ENCODE assay signal across 19 mouse cellular contexts in the genomic region with DNA sequence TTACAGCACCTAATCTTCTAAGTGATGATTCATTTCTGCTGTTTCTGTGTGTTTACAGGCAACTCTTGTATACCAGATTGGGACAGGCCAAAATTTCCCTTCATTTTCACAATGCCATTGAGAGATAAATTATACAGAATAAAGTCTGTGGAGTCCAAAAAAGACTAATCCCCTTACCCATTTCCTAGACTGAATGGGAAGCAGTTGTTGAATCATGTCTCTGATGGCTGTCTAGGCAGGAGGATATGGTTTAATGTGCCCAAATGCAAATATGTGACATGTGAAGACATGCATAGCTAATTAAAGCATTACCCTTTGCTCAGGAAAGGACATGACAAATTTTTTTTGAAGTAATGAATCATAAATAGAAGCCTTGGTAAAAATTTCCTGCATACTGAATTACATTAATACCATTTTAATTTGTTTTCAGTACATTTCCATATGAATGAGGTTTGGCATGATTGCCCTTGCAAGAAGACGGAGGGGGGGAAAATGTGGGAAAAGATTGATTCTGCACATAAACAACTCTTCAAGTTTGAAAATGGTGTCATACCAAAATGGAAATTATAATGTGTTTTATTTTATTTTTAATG.
DNase-seq lines count a peak whose midpoint lies in the region; ATAC-seq and TF ChIP-seq lines count a peak whose summit lies in the region.
"Had no signal": no experiment of that assay in that cellular context is flagged by ENCODE, and none has a peak within 500 bp of the region (broad histone marks: within the 10 kb centered on the region; RNA-seq: fewer than 3 reads in every experiment).

No protein-coding gene starts in this region.

- H3K27me3 ChIP-seq in forebrain, embryonic 13.5 days, result no peaks in the 10 kb centered on the region
- no peaks in the 10 kb centered on the region for H3K27me3 ChIP-seq in forebrain, embryonic 11.5 days (ENCODE audit: control insufficient read depth, insufficient read depth, low read length)
- no peaks in the 10 kb centered on the region for H3K27me3 ChIP-seq in hindbrain, embryonic 12.5 days
- H3K27me3 ChIP-seq in hindbrain, postnatal 0 days (ENCODE audit: insufficient read depth, low read length), result no peaks in the 10 kb centered on the region
- H3K27me3 ChIP-seq in midbrain, embryonic 13.5 days, result no peaks in the 10 kb centered on the region
- H3K27me3 ChIP-seq in midbrain, embryonic 15.5 days (replicated peaks), result no peaks in the 10 kb centered on the region
- H3K27me3 ChIP-seq: embryonic facial prominence, embryonic 15.5 days; heart, embryonic 12.5 days; hindbrain, embryonic 15.5 days had no signal

- H3K9ac ChIP-seq in forebrain, embryonic 13.5 days, result no peak overlapping the region
- no peak overlapping the region for H3K9ac ChIP-seq in forebrain, embryonic 11.5 days (ENCODE audit: low read length)
- H3K9ac ChIP-seq in hindbrain, embryonic 12.5 days, result no peak overlapping the region
- no peak overlapping the region for H3K9ac ChIP-seq in hindbrain, postnatal 0 days (replicated peaks; ENCODE audit: low read length)
- no peak overlapping the region for H3K9ac ChIP-seq in midbrain, embryonic 13.5 days (replicated peaks)
- no peak overlapping the region for H3K9ac ChIP-seq in midbrain, embryonic 15.5 days
- H3K9ac ChIP-seq: embryonic facial prominence, embryonic 15.5 days; heart, embryonic 12.5 days; hindbrain, embryonic 15.5 days had no signal

- TF ChIP-seq CTCF in hindbrain, postnatal 0 days (IDR thresholded peaks at IDR 0.05; ENCODE audit: low read depth), result no peak

- H3K36me3 ChIP-seq in forebrain, embryonic 13.5 days (ENCODE audit: poor library complexity, severe bottlenecking), result no peaks in the 10 kb centered on the region
- H3K36me3 ChIP-seq in forebrain, embryonic 11.5 days (ENCODE audit: control insufficient read depth, insufficient read depth, low read length), result no peaks in the 10 kb centered on the region
- H3K36me3 ChIP-seq in hindbrain, embryonic 12.5 days, result no peaks in the 10 kb centered on the region
- H3K36me3 ChIP-seq in hindbrain, postnatal 0 days (ENCODE audit: insufficient read depth, low read length), result no peaks in the 10 kb centered on the region
- H3K36me3 ChIP-seq in midbrain, embryonic 13.5 days, result no peaks in the 10 kb centered on the region
- H3K36me3 ChIP-seq in midbrain, embryonic 15.5 days (replicated peaks), result no peaks in the 10 kb centered on the region
- H3K36me3 ChIP-seq: embryonic facial prominence, embryonic 15.5 days; heart, embryonic 12.5 days; hindbrain, embryonic 15.5 days had no signal

- H3K4me3 ChIP-seq in forebrain, embryonic 13.5 days, result no peak overlapping the region
- H3K4me3 ChIP-seq in forebrain, embryonic 11.5 days (ENCODE audit: low read depth, low read length), result no peak overlapping the region
- no peak overlapping the region for H3K4me3 ChIP-seq in hindbrain, embryonic 12.5 days
- no peak overlapping the region for H3K4me3 ChIP-seq in hindbrain, postnatal 0 days (ENCODE audit: low read length)
- H3K4me3 ChIP-seq in midbrain, embryonic 13.5 days (replicated peaks), result no peak overlapping the region
- H3K4me3 ChIP-seq in midbrain, embryonic 15.5 days, result no peak overlapping the region
- H3K4me3 ChIP-seq: embryonic facial prominence, embryonic 15.5 days; erythroblast, embryonic 14.5 days; gastrocnemius, adult 2 months; heart, embryonic 12.5 days; hindbrain, embryonic 15.5 days had no signal

- peak; percentile 84 for ATAC-seq in forebrain, embryonic 13.5 days
- no peak for ATAC-seq in forebrain, embryonic 11.5 days (replicated peaks; ENCODE audit: low FRiP score)
- ATAC-seq in hindbrain, embryonic 12.5 days (ENCODE audit: low FRiP score), result peak; percentile 84
- ATAC-seq in hindbrain, postnatal 0 days, result no peak
- peak; percentile 63 for ATAC-seq in midbrain, embryonic 13.5 days
- no peak; the same call in 1 of the 2 replicates for ATAC-seq in midbrain, embryonic 15.5 days (replicated peaks)
- ATAC-seq: inflammation-experienced regulatory T-cells, adult 6 months had no signal

- H3K9me3 ChIP-seq in forebrain, embryonic 13.5 days (replicated peaks), result no peaks in the 10 kb centered on the region
- no peaks in the 10 kb centered on the region for H3K9me3 ChIP-seq in forebrain, embryonic 11.5 days (ENCODE audit: control insufficient read depth, low read length)
- no peaks in the 10 kb centered on the region for H3K9me3 ChIP-seq in hindbrain, embryonic 12.5 days (replicated peaks)
- H3K9me3 ChIP-seq in hindbrain, postnatal 0 days (ENCODE audit: low read length), result no peaks in the 10 kb centered on the region
- H3K9me3 ChIP-seq in midbrain, embryonic 13.5 days, result no peaks in the 10 kb centered on the region
- H3K9me3 ChIP-seq in midbrain, embryonic 15.5 days, result no peaks in the 10 kb centered on the region
- H3K9me3 ChIP-seq: embryonic facial prominence, embryonic 15.5 days; heart, embryonic 12.5 days; hindbrain, embryonic 15.5 days had no signal

- no peak overlapping the region for H3K4me2 ChIP-seq in forebrain, embryonic 13.5 days
- no peak overlapping the region for H3K4me2 ChIP-seq in forebrain, embryonic 11.5 days (ENCODE audit: low read depth, low read length, severe bottlenecking)
- no peak overlapping the region for H3K4me2 ChIP-seq in hindbrain, embryonic 12.5 days (replicated peaks)
- no peak overlapping the region for H3K4me2 ChIP-seq in hindbrain, postnatal 0 days (ENCODE audit: low read depth, low read length)
- no peak overlapping the region for H3K4me2 ChIP-seq in midbrain, embryonic 13.5 days (replicated peaks)
- no peak overlapping the region for H3K4me2 ChIP-seq in midbrain, embryonic 15.5 days
- H3K4me2 ChIP-seq: embryonic facial prominence, embryonic 15.5 days; heart, embryonic 12.5 days; hindbrain, embryonic 15.5 days had no signal

- 25% methylated on average over 1 of the region's 1 CpGs for WGBS in forebrain, embryonic 13.5 days
- WGBS in forebrain, embryonic 11.5 days, result 67% methylated on average over 1 of the region's 1 CpGs
- WGBS in hindbrain, embryonic 12.5 days, result 47% methylated on average over 1 of the region's 1 CpGs
- 27% methylated on average over 1 of the region's 1 CpGs for whole genome bisulfite sequencing in hindbrain, postnatal 0 days
- 20% methylated on average over 1 of the region's 1 CpGs for WGBS in midbrain, embryonic 13.5 days
- WGBS in midbrain, embryonic 15.5 days, result 22% methylated on average over 1 of the region's 1 CpGs

- no peak for DNase-seq in forebrain, embryonic 11.5 days (ENCODE audit: low spot score)
- DNase-seq in hindbrain, postnatal 0 days (ENCODE audit: low spot score), result no peak
- DNase-seq in cerebellum, postnatal 14 days, result no peak
- DNase-seq: adrenal gland, postnatal 10 days; cerebellum, adult 11-12 months; cerebellum, adult 9-10 months; cerebellum, postnatal 36 days; gastrocnemius, adult 2 months; gastrocnemius, postnatal 25 days; kidney, adult 11 months had no signal

- no peak overlapping the region for H3K27ac ChIP-seq in forebrain, embryonic 13.5 days
- no peak overlapping the region for H3K27ac ChIP-seq in forebrain, embryonic 11.5 days (ENCODE audit: low read depth, low read length)
- H3K27ac ChIP-seq in hindbrain, embryonic 12.5 days, result no peak overlapping the region
- H3K27ac ChIP-seq in hindbrain, postnatal 0 days, result no peak overlapping the region
- H3K27ac ChIP-seq in midbrain, embryonic 13.5 days, result no peak overlapping the region
- no peak overlapping the region for H3K27ac ChIP-seq in midbrain, embryonic 15.5 days
- H3K27ac ChIP-seq: embryonic facial prominence, embryonic 15.5 days; gastrocnemius, adult 2 months; hindbrain, embryonic 15.5 days had no signal

- H3K4me1 ChIP-seq in forebrain, embryonic 13.5 days, result no peaks in the 10 kb centered on the region; the same call in 1 of the 2 replicates
- no peaks in the 10 kb centered on the region for H3K4me1 ChIP-seq in forebrain, embryonic 11.5 days (replicated peaks; ENCODE audit: control insufficient read depth, insufficient read depth, low read length)
- no peaks in the 10 kb centered on the region for H3K4me1 ChIP-seq in hindbrain, embryonic 12.5 days
- no peaks in the 10 kb centered on the region for H3K4me1 ChIP-seq in hindbrain, postnatal 0 days (ENCODE audit: insufficient read depth, low read length)
- 0 out of 2 replicates have a peak, but pooled peaks cover 3% of the 10 kb centered on the region for H3K4me1 ChIP-seq in midbrain, embryonic 13.5 days (replicated peaks)
- H3K4me1 ChIP-seq in midbrain, embryonic 15.5 days, result no peaks in the 10 kb centered on the region
- H3K4me1 ChIP-seq: embryonic facial prominence, embryonic 15.5 days; hindbrain, embryonic 15.5 days had no signal

Comparison
In these comparisons a context has a peak if more than half of its experiments do, and no peak if none do; other contexts are left out.
1. ATAC-seq: peak in forebrain, embryonic 13.5 days (single experiment), hindbrain, embryonic 12.5 days (single experiment) and midbrain, embryonic 13.5 days (single experiment); none in forebrain, embryonic 11.5 days (single experiment), hindbrain, postnatal 0 days (single experiment) and midbrain, embryonic 15.5 days (single experiment).